Mouse (Mus musculus) forebrain, embryonic 12.5 days (tissue): ENCODE measurements at regions not wholly inside any gene's neighbourhood (a gene's known extent, or its start where the extent isn't known, plus 50 kb on each side); places are given as distances from the start of the nearest gene placed in this dataset.

Experiments used
- ATAC-seq: fragments of 200-750 bp; cut with Nextera tagmentation; 2 replicates; pipeline ENCODE4 v1.8.0; 2017; ENCODE audit warnings: moderate TSS enrichment; ENCODE audit not compliant: low FRiP score
- H3K27ac ChIP-seq: fragments of 300-500 bp; sonication (generic); 2 replicates; pipeline ENCODE4 v1.5.1; 2016; ENCODE audit warnings: mild to moderate bottlenecking
- H3K27me3 ChIP-seq: fragments of 300-500 bp; sonication (generic); 2 replicates; pipeline ENCODE4 v1.6.1; 2016; ENCODE audit warnings: mild to moderate bottlenecking
- H3K36me3 ChIP-seq: fragments of 300-500 bp; sonication (generic); replicated peaks from 2 replicates; pipeline ENCODE4 v1.6.1; 2016; ENCODE audit warnings: mild to moderate bottlenecking
- H3K4me1 ChIP-seq: fragments of 300-500 bp; sonication (generic); 2 replicates; pipeline ENCODE4 v1.6.1; 2016
- H3K4me2 ChIP-seq: fragments of 300-500 bp; sonication (generic); 2 replicates; pipeline ENCODE4 v1.6.1; 2016; ENCODE audit warnings: mild to moderate bottlenecking, moderate library complexity
- H3K4me3 ChIP-seq: fragments of 300-500 bp; sonication (generic); replicated peaks from 2 replicates; pipeline ENCODE4 v1.5.1; 2016; ENCODE audit warnings: mild to moderate bottlenecking
- H3K9ac ChIP-seq: fragments of 300-500 bp; sonication (generic); 2 replicates; pipeline ENCODE4 v1.6.1; 2016; ENCODE audit warnings: mild to moderate bottlenecking
- H3K9me3 ChIP-seq: fragments of 300-500 bp; sonication (generic); 2 replicates; pipeline ENCODE4 v1.6.1; 2016
- WGBS: fragments of 180-500 bp; shearing (Covaris S2); methylation state at CpG from one replicate; pipeline ENCODE4 v1.1.7; 2016; 5-methylcytosine and 5-hydroxymethylcytosine counted together

GRCm38 (mm10) chr16:24092616-24093525 is 104.2 kb upstream of the Bcl6 start:
- no peaks in the 10 kb centered on the region for H3K27me3 ChIP-seq
- H3K9ac ChIP-seq: no peak overlapping the region
- no peak overlapping the region for H3K4me2 ChIP-seq
- H3K9me3 ChIP-seq: no peaks in the 10 kb centered on the region
- no peak overlapping the region for H3K4me3 ChIP-seq
- H3K27ac ChIP-seq: no peak overlapping the region
- WGBS: 81% methylated on average over 5 of the region's 5 CpGs
- no peak for ATAC-seq
- H3K36me3 ChIP-seq: no peaks in the 10 kb centered on the region
- no peaks in the 10 kb centered on the region for H3K4me1 ChIP-seq

- H3K4me3 ChIP-seq: no peak overlapping the region
These were observed 103.5 kb upstream of the Bcl6 start for GRCm38 (mm10) chr16:24092136-24092535.

GRCm38 (mm10) chr16:24090981-24091380 is 102.3 kb upstream of the Bcl6 start:
- Histone ChIP-seq H3K4me2 (no peak overlapping the region), H3K9me3 (no peaks in the 10 kb centered on the region), H3K27ac (no peak overlapping the region), H3K4me3 (no peak overlapping the region), H3K27me3 (no peaks in the 10 kb centered on the region), H3K36me3 (no peaks in the 10 kb centered on the region), H3K4me1 (no peaks in the 10 kb centered on the region), H3K9ac (no peak overlapping the region)
- ATAC-seq: no peak
- 91% methylated on average over 4 of the region's 4 CpGs for WGBS

More at GRCm38 (mm10) chr16:24092136-24092535, 103.5 kb upstream of the Bcl6 start:
- H3K4me2 ChIP-seq: no peak overlapping the region
- WGBS: 82% methylated on average over 4 of the region's 4 CpGs
- no peak overlapping the region for H3K27ac ChIP-seq
- H3K27me3 ChIP-seq: no peaks in the 10 kb centered on the region
- no peaks in the 10 kb centered on the region for H3K4me1 ChIP-seq
- ATAC-seq: no peak
- H3K9me3 ChIP-seq: no peaks in the 10 kb centered on the region
- no peaks in the 10 kb centered on the region for H3K36me3 ChIP-seq
- H3K9ac ChIP-seq: no peak overlapping the region

- H3K9ac ChIP-seq: no peak overlapping the region
- H3K27me3 ChIP-seq: no peaks in the 10 kb centered on the region
- no peak for ATAC-seq
- no peak overlapping the region for H3K4me3 ChIP-seq
- 94% methylated on average over 11 of the region's 11 CpGs for WGBS
- H3K9me3 ChIP-seq: no peaks in the 10 kb centered on the region
- no peaks in the 10 kb centered on the region for H3K36me3 ChIP-seq
- H3K4me1 ChIP-seq: no peaks in the 10 kb centered on the region
- H3K27ac ChIP-seq: no peak overlapping the region
- no peak overlapping the region for H3K4me2 ChIP-seq
These were observed 101.4 kb upstream of the Bcl6 start for GRCm38 (mm10) chr16:24089840-24090762.

GRCm38 (mm10) chr16:24083966-24084365 is 95.3 kb upstream of the Bcl6 start:
- ATAC-seq: no peak
- 86% methylated on average over 8 of the region's 8 CpGs for WGBS
- no peaks in the 10 kb centered on the region for H3K36me3 ChIP-seq
- no peak overlapping the region for H3K9ac ChIP-seq
- H3K27ac ChIP-seq: no peak overlapping the region
- no peak overlapping the region for H3K4me2 ChIP-seq
- no peaks in the 10 kb centered on the region for H3K9me3 ChIP-seq
- no peaks in the 10 kb centered on the region for H3K4me1 ChIP-seq
- H3K27me3 ChIP-seq: no peaks in the 10 kb centered on the region
- no peak overlapping the region for H3K4me3 ChIP-seq

GRCm38 (mm10) chr16:24080471-24080870 is 91.8 kb upstream of the Bcl6 start:
- 94% methylated on average over 5 of the region's 5 CpGs for WGBS

GRCm38 (mm10) chr16:24078622-24079021 is 90.0 kb upstream of the Bcl6 start:
- H3K27ac ChIP-seq: no peak overlapping the region
- H3K36me3 ChIP-seq: no peaks in the 10 kb centered on the region
- no peak overlapping the region for H3K4me3 ChIP-seq
- ATAC-seq: no peak
- H3K9me3 ChIP-seq: no peaks in the 10 kb centered on the region
- WGBS: 81% methylated on average over 1 of the region's 1 CpGs
- H3K27me3 ChIP-seq: no peaks in the 10 kb centered on the region; the same call in 1 of the 2 replicates
- no peak overlapping the region for H3K4me2 ChIP-seq
- no peak overlapping the region for H3K9ac ChIP-seq
- no peaks in the 10 kb centered on the region for H3K4me1 ChIP-seq

More at GRCm38 (mm10) chr16:24080471-24080870, 91.8 kb upstream of the Bcl6 start:
- H3K9ac ChIP-seq: no peak overlapping the region
- no peak overlapping the region for H3K27ac ChIP-seq
- H3K27me3 ChIP-seq: no peaks in the 10 kb centered on the region
- H3K4me3 ChIP-seq: no peak overlapping the region
- H3K4me1 ChIP-seq: no peaks in the 10 kb centered on the region
- no peaks in the 10 kb centered on the region for H3K9me3 ChIP-seq
- no peaks in the 10 kb centered on the region for H3K36me3 ChIP-seq
- no peak for ATAC-seq
- H3K4me2 ChIP-seq: no peak overlapping the region

GRCm38 (mm10) chr16:24077428-24077827 is 88.8 kb upstream of the Bcl6 start:
- Histone ChIP-seq H3K4me1 (no peaks in the 10 kb centered on the region), H3K4me2 (no peak overlapping the region), H3K9me3 (no peaks in the 10 kb centered on the region), H3K4me3 (no peak overlapping the region), H3K36me3 (no peaks in the 10 kb centered on the region), H3K27me3 (no peaks in the 10 kb centered on the region; the same call in 1 of the 2 replicates), H3K27ac (no peak overlapping the region), H3K9ac (no peak overlapping the region)
- 64% methylated on average over 2 of the region's 2 CpGs for WGBS
- no peak for ATAC-seq

GRCm38 (mm10) chr16:24076799-24077136 is 88.1 kb upstream of the Bcl6 start:
- Histone ChIP-seq H3K4me1 (no peaks in the 10 kb centered on the region), H3K9ac (no peak overlapping the region), H3K27ac (no peak overlapping the region), H3K27me3 (no peaks in the 10 kb centered on the region; the same call in 1 of the 2 replicates), H3K36me3 (no peaks in the 10 kb centered on the region), H3K9me3 (no peaks in the 10 kb centered on the region), H3K4me2 (no peak overlapping the region), H3K4me3 (no peak overlapping the region)
- ATAC-seq: no peak
- 95% methylated on average over 4 of the region's 4 CpGs for WGBS

GRCm38 (mm10) chr16:24076109-24076798 is 87.6 kb upstream of the Bcl6 start:
- Histone ChIP-seq H3K4me3 (no peak overlapping the region), H3K27me3 (no peaks in the 10 kb centered on the region; the same call in 1 of the 2 replicates), H3K36me3 (no peaks in the 10 kb centered on the region), H3K4me1 (no peaks in the 10 kb centered on the region), H3K9me3 (no peaks in the 10 kb centered on the region), H3K27ac (no peak overlapping the region), H3K4me2 (no peak overlapping the region), H3K9ac (no peak overlapping the region)
- WGBS: 93% methylated on average over 4 of the region's 4 CpGs
- no peak for ATAC-seq

GRCm38 (mm10) chr16:24073613-24074244 is 85.1 kb upstream of the Bcl6 start:
- ATAC-seq: no peak
- Histone ChIP-seq H3K27ac (no peak overlapping the region), H3K36me3 (no peaks in the 10 kb centered on the region), H3K27me3 (no peaks in the 10 kb centered on the region; the same call in 1 of the 2 replicates), H3K4me2 (no peak overlapping the region), H3K4me3 (no peak overlapping the region), H3K9ac (no peak overlapping the region), H3K4me1 (no peaks in the 10 kb centered on the region), H3K9me3 (no peaks in the 10 kb centered on the region)
- WGBS: 89% methylated on average over 8 of the region's 8 CpGs
